Mouse (Mus musculus): ENCODE data around the gene Rapgef2.

DNA sequence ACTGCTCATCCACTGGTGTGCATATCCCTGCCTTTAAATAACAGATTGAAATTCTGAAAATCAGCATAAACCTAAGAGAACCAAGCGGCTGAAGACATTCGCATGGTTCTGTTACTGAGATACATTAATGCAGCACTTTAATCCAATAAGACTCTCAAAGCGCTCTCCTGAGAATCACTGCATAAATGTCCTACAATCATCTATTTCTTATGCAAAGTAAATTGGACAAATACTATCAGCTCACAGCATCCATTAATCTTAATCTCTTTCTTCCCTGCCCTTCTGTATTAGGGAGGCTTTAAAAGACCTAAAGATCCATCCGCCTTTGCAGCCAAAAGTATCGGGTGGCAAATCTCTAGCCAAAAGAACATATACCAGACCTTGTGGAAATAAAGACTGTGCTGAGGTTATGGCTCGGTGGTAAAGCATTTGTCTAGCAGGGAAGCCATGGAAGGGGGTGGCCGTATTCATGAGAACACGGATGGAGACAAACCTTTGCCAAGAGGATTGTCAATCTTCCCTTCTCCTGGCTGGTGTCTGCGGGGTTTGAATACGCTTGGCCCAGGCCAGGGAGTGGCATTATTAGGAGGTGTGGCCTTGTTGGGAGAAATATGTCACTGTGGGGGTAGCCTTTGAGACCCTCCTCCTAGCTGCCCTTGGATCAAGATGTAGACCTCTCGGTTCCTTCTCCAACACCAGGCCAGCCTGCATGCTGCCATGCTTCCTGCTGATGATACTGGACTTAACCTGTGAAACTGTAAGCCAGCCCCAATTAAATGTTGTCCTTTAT lies 10.3 kb downstream of the Rapgef2 start:
- no peak for TF ChIP-seq POLR2A (IDR thresholded peaks at IDR 0.05; ENCODE audit: borderline replicate concordance, extremely low read depth, low read depth, low read length)
- TF ChIP-seq CTCF (IDR thresholded peaks at IDR 0.05; ENCODE audit: insufficient read depth, low read length), result no peak

Measured in lung, adult 2 months (tissue).